Mouse (Mus musculus): Measurements from ENCODE around the gene Gm10181. TPM values are rescaled to one million over a fixed set of nuclear protein-coding genes. Genes with fewer than 3 reads are reported as not detected.
"Not testable (repeated sequence)": the region's sequence is repeated elsewhere in the genome, so short reads cannot be mapped to it uniquely, and the experiment has no call there.

Gm10181 gene
- not detected in 3 replicates for total RNA-seq (2017)

GRCm38 (mm10) chr9:25089122-25089521 lies at the start of gene Gm10181:
Gm10181 (plus strand) TSS chr9:25089422.
- no peak for ATAC-seq (replicated peaks; ENCODE audit: insufficient number of reproducible peaks, low FRiP score, low TSS enrichment, poor library complexity, severe bottlenecking)

- no peak for ATAC-seq (replicated peaks; ENCODE audit: insufficient number of reproducible peaks, low FRiP score, low TSS enrichment, poor library complexity, severe bottlenecking)
Measured at GRCm38 (mm10) chr9:25041665-25042064, 47.6 kb upstream of the Gm10181 start.

- ATAC-seq (replicated peaks; ENCODE audit: insufficient number of reproducible peaks, low FRiP score, low TSS enrichment, poor library complexity, severe bottlenecking), result no peak
Measured at GRCm38 (mm10) chr9:25042162-25043111, 46.8 kb upstream of the Gm10181 start.

- ATAC-seq (replicated peaks; ENCODE audit: insufficient number of reproducible peaks, low FRiP score, low TSS enrichment, poor library complexity, severe bottlenecking), result no peak
Measured at GRCm38 (mm10) chr9:25044325-25044724, 44.9 kb upstream of the Gm10181 start.

GRCm38 (mm10) chr9:25048289-25048688 lies 40.9 kb upstream of the Gm10181 start:
- no peak for ATAC-seq (replicated peaks; ENCODE audit: insufficient number of reproducible peaks, low FRiP score, low TSS enrichment, poor library complexity, severe bottlenecking)

GRCm38 (mm10) chr9:25048940-25049339 lies 40.3 kb upstream of the Gm10181 start:
- no peak for ATAC-seq (replicated peaks; ENCODE audit: insufficient number of reproducible peaks, low FRiP score, low TSS enrichment, poor library complexity, severe bottlenecking)

- no peak for ATAC-seq (replicated peaks; ENCODE audit: insufficient number of reproducible peaks, low FRiP score, low TSS enrichment, poor library complexity, severe bottlenecking)
Measured at GRCm38 (mm10) chr9:25051901-25052300, 37.3 kb upstream of the Gm10181 start.

- no peak for ATAC-seq (replicated peaks; ENCODE audit: insufficient number of reproducible peaks, low FRiP score, low TSS enrichment, poor library complexity, severe bottlenecking)
Measured at GRCm38 (mm10) chr9:25055650-25056376, 33.4 kb upstream of the Gm10181 start.

- ATAC-seq (replicated peaks; ENCODE audit: insufficient number of reproducible peaks, low FRiP score, low TSS enrichment, poor library complexity, severe bottlenecking), result no peak
Measured at GRCm38 (mm10) chr9:25058726-25059125, 30.5 kb upstream of the Gm10181 start.

GRCm38 (mm10) chr9:25072666-25073065 lies 16.6 kb upstream of the Gm10181 start:
- no peak for ATAC-seq (replicated peaks; ENCODE audit: insufficient number of reproducible peaks, low FRiP score, low TSS enrichment, poor library complexity, severe bottlenecking)

- no peak for ATAC-seq (replicated peaks; ENCODE audit: insufficient number of reproducible peaks, low FRiP score, low TSS enrichment, poor library complexity, severe bottlenecking)
Measured at GRCm38 (mm10) chr9:25075977-25076376, 13.2 kb upstream of the Gm10181 start.

- ATAC-seq (replicated peaks; ENCODE audit: insufficient number of reproducible peaks, low FRiP score, low TSS enrichment, poor library complexity, severe bottlenecking), result no peak
Measured at GRCm38 (mm10) chr9:25076505-25076904, 12.7 kb upstream of the Gm10181 start.

GRCm38 (mm10) chr9:25090853-25091252 lies 1.6 kb downstream of the Gm10181 start:
- no peak for ATAC-seq (replicated peaks; ENCODE audit: insufficient number of reproducible peaks, low FRiP score, low TSS enrichment, poor library complexity, severe bottlenecking)

GRCm38 (mm10) chr9:25102881-25103280 lies 13.7 kb downstream of the Gm10181 start:
- no peak for ATAC-seq (replicated peaks; ENCODE audit: insufficient number of reproducible peaks, low FRiP score, low TSS enrichment, poor library complexity, severe bottlenecking)

- ATAC-seq (replicated peaks; ENCODE audit: insufficient number of reproducible peaks, low FRiP score, low TSS enrichment, poor library complexity, severe bottlenecking), result peak; percentile 82
Measured at GRCm38 (mm10) chr9:25104638-25105037, 15.4 kb downstream of the Gm10181 start.

GRCm38 (mm10) chr9:25123590-25123989 lies 34.4 kb downstream of the Gm10181 start:
- ATAC-seq (replicated peaks; ENCODE audit: insufficient number of reproducible peaks, low FRiP score, low TSS enrichment, poor library complexity, severe bottlenecking), result not testable (repeated sequence)

- no peak for ATAC-seq (replicated peaks; ENCODE audit: insufficient number of reproducible peaks, low FRiP score, low TSS enrichment, poor library complexity, severe bottlenecking)
Measured at GRCm38 (mm10) chr9:25124048-25124447, 34.8 kb downstream of the Gm10181 start.

GRCm38 (mm10) chr9:25132253-25132652 lies 43.0 kb downstream of the Gm10181 start:
- no peak for ATAC-seq (replicated peaks; ENCODE audit: insufficient number of reproducible peaks, low FRiP score, low TSS enrichment, poor library complexity, severe bottlenecking)

GRCm38 (mm10) chr9:25132920-25133319 lies 43.7 kb downstream of the Gm10181 start:
- ATAC-seq (replicated peaks; ENCODE audit: insufficient number of reproducible peaks, low FRiP score, low TSS enrichment, poor library complexity, severe bottlenecking), result no peak

- ATAC-seq (replicated peaks; ENCODE audit: insufficient number of reproducible peaks, low FRiP score, low TSS enrichment, poor library complexity, severe bottlenecking), result no peak
Measured at GRCm38 (mm10) chr9:25138900-25139299, 49.7 kb downstream of the Gm10181 start.

All from monocyte, adult 5-6 weeks (primary cell).